Mouse (Mus musculus) embryonic facial prominence, embryonic 14.5 days (tissue): ENCODE data around the gene Gm10337. TPM values are rescaled to one million over a fixed set of nuclear protein-coding genes. Genes with fewer than 3 reads are reported as not detected.

Source experiments
- ATAC-seq: fragments of 200-750 bp; cut with Nextera tagmentation; 2 replicates; pipeline ENCODE4 v1.8.0; 2017; ENCODE audit warnings: low read depth, moderate number of reproducible peaks, moderate TSS enrichment
- DNase-seq: peaks from one replicate; pipeline ENCODE4 v3.0.0-alpha.2; 2015; ENCODE audit warnings: low spot score
- H3K27ac ChIP-seq: fragments of 300-500 bp; sonication (generic); replicated peaks from 2 replicates; pipeline ENCODE4 v1.5.1; 2014; ENCODE audit warnings: low read depth, mild to moderate bottlenecking, low read length, moderate library complexity
- H3K27me3 ChIP-seq: fragments of 300-500 bp; sonication (generic); replicated peaks from 2 replicates; pipeline ENCODE4 v1.6.1; 2014; ENCODE audit warnings: low read length; ENCODE audit not compliant: control insufficient read depth, insufficient read depth
- H3K36me3 ChIP-seq: fragments of 300-500 bp; sonication (generic); 2 replicates; pipeline ENCODE4 v1.6.1; 2014; ENCODE audit warnings: low read length, mixed read lengths; ENCODE audit not compliant: control insufficient read depth, insufficient read depth
- H3K4me1 ChIP-seq: fragments of 300-500 bp; sonication (generic); 2 replicates; pipeline ENCODE4 v1.6.1; 2014; ENCODE audit warnings: antibody characterized with exemption, low read length; ENCODE audit not compliant: control insufficient read depth, insufficient read depth
- H3K4me2 ChIP-seq: fragments of 300-500 bp; sonication (generic); 2 replicates; pipeline ENCODE4 v1.6.1; 2014; ENCODE audit warnings: low read depth, mild to moderate bottlenecking, low read length, moderate library complexity, mixed read lengths
- H3K4me3 ChIP-seq: fragments of 300-500 bp; sonication (generic); 2 replicates; pipeline ENCODE4 v1.5.1; 2014; ENCODE audit warnings: low read depth, mild to moderate bottlenecking, low read length
- H3K9ac ChIP-seq: fragments of 300-500 bp; sonication (generic); 2 replicates; pipeline ENCODE4 v1.6.1; 2014; ENCODE audit warnings: low read depth, mild to moderate bottlenecking, low read length, moderate library complexity, mixed read lengths
- H3K9me3 ChIP-seq: fragments of 300-500 bp; sonication (generic); 2 replicates; pipeline ENCODE4 v1.6.1; 2016; ENCODE audit warnings: low read length; ENCODE audit not compliant: control insufficient read depth
- WGBS: fragments of 180-500 bp; shearing (Covaris S2); extraction: QIAGEN DNeasy Blood & Tissue Kit; methylation state at CpG from one replicate; pipeline ENCODE4 v1.1.7; 2014; 5-methylcytosine and 5-hydroxymethylcytosine counted together
- polyA plus RNA-seq: library from polyadenylated mRNA; unstranded; fragments of >200 nt; fragmentation: Nextera tagmentation; extraction: Ambion mirVana; gene quantifications from 2 replicates; pipeline ENCODE4 v1.2.1, GENCODE M21; 2014

Gm10337 gene
- polyA plus RNA-seq, 1 experiment from 2014 or later = 5.2 TPM

- DNase-seq (no peak), ATAC-seq (no peak)
- H3K4me3 ChIP-seq = peak overlapping the region; percentile 68
- H3K9me3 ChIP-seq = no peaks in the 10 kb centered on the region
- peaks cover 26% of the 10 kb centered on the region for H3K4me1 ChIP-seq
- peak overlapping the region; percentile 79 for H3K27ac ChIP-seq
- H3K27me3 ChIP-seq = no peaks in the 10 kb centered on the region
- WGBS = 1% methylated on average over 11 of the region's 12 CpGs
- H3K36me3 ChIP-seq = peaks cover 9% of the 10 kb centered on the region
- peak overlapping the region; percentile 73 for H3K9ac ChIP-seq
- H3K4me2 ChIP-seq = peak overlapping the region; percentile 67
These were observed 12.8 kb downstream of the Gm10337 start for GRCm38 (mm10) chr15:102516293-102516692.

- 1% methylated on average over 39 of the region's 43 CpGs for WGBS
- Histone ChIP-seq H3K4me1 (peaks cover 21% of the 10 kb centered on the region), H3K9ac (peak within 1 kb of the TSS; percentile 73), H3K36me3 (peaks cover 14% of the 10 kb centered on the region), H3K27me3 (no peaks in the 10 kb centered on the region), H3K4me3 (peak within 1 kb of the TSS; percentile 68), H3K27ac (peak within 1 kb of the TSS; percentile 79), H3K9me3 (no peaks in the 10 kb centered on the region), H3K4me2 (peak within 1 kb of the TSS; percentile 67)
- ATAC-seq (no peak), DNase-seq (peak; percentile 80)
These were observed 13.3 kb downstream of the Gm10337 start, which contains the start of gene Map3k12 for GRCm38 (mm10) chr15:102516728-102517404. TSS of gene Map3k12 (minus strand) at chr15:102517064.

- H3K9ac ChIP-seq = peak overlapping the region; percentile 73
- no peak for DNase-seq
- no peak for ATAC-seq
- H3K9me3 ChIP-seq = no peaks in the 10 kb centered on the region
- H3K4me2 ChIP-seq = peak overlapping the region; percentile 67
- peaks cover 18% of the 10 kb centered on the region for H3K4me1 ChIP-seq
- WGBS = under 1% methylated on average over 9 of the region's 10 CpGs
- peaks cover 22% of the 10 kb centered on the region for H3K36me3 ChIP-seq
- H3K27me3 ChIP-seq = no peaks in the 10 kb centered on the region
- H3K4me3 ChIP-seq = peak overlapping the region; percentile 68
- H3K27ac ChIP-seq = peak overlapping the region; percentile 79
These were observed 14.1 kb downstream of the Gm10337 start for GRCm38 (mm10) chr15:102517631-102517975.

- peak within 1 kb of the TSS; percentile 81 for H3K9ac ChIP-seq
- peak within 1 kb of the TSS; percentile 67 for H3K4me2 ChIP-seq
- H3K36me3 ChIP-seq = peaks cover 25% of the 10 kb centered on the region
- peak; percentile 93 for ATAC-seq
- no peaks in the 10 kb centered on the region for H3K27me3 ChIP-seq
- H3K9me3 ChIP-seq = no peaks in the 10 kb centered on the region
- H3K4me1 ChIP-seq = peaks cover 18% of the 10 kb centered on the region
- H3K27ac ChIP-seq = peak within 1 kb of the TSS; percentile 98
- peak; percentile 100 for DNase-seq
- under 1% methylated on average over 38 of the region's 60 CpGs for WGBS
- H3K4me3 ChIP-seq = peak within 1 kb of the TSS; percentile 68
These were observed 14.7 kb downstream of the Gm10337 start, which contains the start of gene Tarbp2 for GRCm38 (mm10) chr15:102517976-102518858. TSS of gene Tarbp2 (plus strand) at chr15:102518192.

GRCm38 (mm10) chr15:102518859-102519201, 15.3 kb downstream of the Gm10337 start:
- DNase-seq (no peak), ATAC-seq (no peak)
- Histone ChIP-seq H3K27me3 (no peaks in the 10 kb centered on the region), H3K9ac (peak overlapping the region; percentile 81), H3K4me1 (peaks cover 18% of the 10 kb centered on the region), H3K4me2 (peak overlapping the region; percentile 67), H3K36me3 (peaks cover 29% of the 10 kb centered on the region), H3K27ac (peak overlapping the region; percentile 98), H3K4me3 (peak overlapping the region; percentile 68), H3K9me3 (no peaks in the 10 kb centered on the region)
- 16% methylated on average over 9 of the region's 9 CpGs for WGBS

- Histone ChIP-seq H3K27ac (peak overlapping the region; percentile 98), H3K27me3 (no peaks in the 10 kb centered on the region), H3K4me2 (peak overlapping the region; percentile 67), H3K36me3 (peaks cover 35% of the 10 kb centered on the region), H3K9me3 (no peaks in the 10 kb centered on the region), H3K4me1 (peaks cover 18% of the 10 kb centered on the region), H3K9ac (peak overlapping the region; percentile 81), H3K4me3 (peak overlapping the region; percentile 68)
- 65% methylated on average over 15 of the region's 17 CpGs for WGBS
- no peak for ATAC-seq
- no peak for DNase-seq
These were observed 16.0 kb downstream of the Gm10337 start for GRCm38 (mm10) chr15:102519211-102520141.

GRCm38 (mm10) chr15:102520416-102520815, 16.9 kb downstream of the Gm10337 start:
- Histone ChIP-seq H3K9me3 (no peaks in the 10 kb centered on the region), H3K9ac (0 out of 2 replicates have a peak overlapping the region, but pooled peaks have one; percentile 81), H3K27ac (no peak overlapping the region), H3K36me3 (peaks cover 41% of the 10 kb centered on the region), H3K27me3 (no peaks in the 10 kb centered on the region), H3K4me2 (no peak overlapping the region), H3K4me3 (no peak overlapping the region), H3K4me1 (peaks cover 16% of the 10 kb centered on the region)
- 78% methylated on average over 4 of the region's 4 CpGs for whole genome bisulfite sequencing
- ATAC-seq (no peak), DNase-seq (no peak)

- H3K36me3 ChIP-seq = peaks cover 48% of the 10 kb centered on the region
- H3K27me3 ChIP-seq = no peaks in the 10 kb centered on the region
- H3K27ac ChIP-seq = no peak overlapping the region
- H3K9me3 ChIP-seq = no peaks in the 10 kb centered on the region
- no peak overlapping the region for H3K4me2 ChIP-seq
- no peak overlapping the region for H3K9ac ChIP-seq
- ATAC-seq (no peak), DNase-seq (no peak)
- H3K4me1 ChIP-seq = peaks cover 7% of the 10 kb centered on the region; the same call in 1 of the 2 replicates
- H3K4me3 ChIP-seq = no peak overlapping the region
- 88% methylated on average over 4 of the region's 4 CpGs for WGBS
These were observed 18.0 kb downstream of the Gm10337 start for GRCm38 (mm10) chr15:102521480-102521879.
